Mouse (Mus musculus) testis, postnatal 10 days (tissue): ENCODE results near the gene Gm26727.
A peak's percentile ranks its signal among the peaks of the same experiment; 100 is the strongest.
"Not testable (repeated sequence)": the region's sequence is repeated elsewhere in the genome, so short reads cannot be mapped to it uniquely, and the experiment has no call there.

ENCODE experiments used
- DNase-seq: peaks from one replicate; pipeline ENCODE4 v3.0.0; 2021; ENCODE audit warnings: low spot score

Gm26727 gene

GRCm38 (mm10) chr2:67433081-67433480 is at the start of gene Gm26727:
Gm26727 (minus strand) TSS chr2:67433181.
- DNase-seq: no peak

GRCm38 (mm10) chr2:67481051-67481450 is 48.1 kb upstream of the Gm26727 start:
- no peak for DNase-seq

- peak; percentile 81 for DNase-seq
These were observed 44.8 kb upstream of the Gm26727 start for GRCm38 (mm10) chr2:67477753-67478152.

- not testable (repeated sequence) for DNase-seq
These were observed 37.0 kb upstream of the Gm26727 start for GRCm38 (mm10) chr2:67470030-67470429.

- DNase-seq: no peak
These were observed 34.1 kb upstream of the Gm26727 start for GRCm38 (mm10) chr2:67467036-67467435.

- DNase-seq: no peak
These were observed 27.9 kb upstream of the Gm26727 start for GRCm38 (mm10) chr2:67460857-67461256.

GRCm38 (mm10) chr2:67447206-67447605 is 14.2 kb upstream of the Gm26727 start:
- peak; percentile 43 for DNase-seq

- DNase-seq: no peak
These were observed 13.8 kb upstream of the Gm26727 start for GRCm38 (mm10) chr2:67446772-67447171.

GRCm38 (mm10) chr2:67445780-67446179 is 12.8 kb upstream of the Gm26727 start, which contains the start of gene Xirp2:
Xirp2 (plus strand) TSS chr2:67446002.
- DNase-seq: no peak

GRCm38 (mm10) chr2:67438309-67438708 is 5.3 kb upstream of the Gm26727 start:
- no peak for DNase-seq

- no peak for DNase-seq
These were observed 10.2 kb downstream of the Gm26727 start for GRCm38 (mm10) chr2:67422799-67423198.

- DNase-seq: no peak
These were observed 12.1 kb downstream of the Gm26727 start for GRCm38 (mm10) chr2:67420853-67421252.

- not testable (repeated sequence) for DNase-seq
These were observed 19.6 kb downstream of the Gm26727 start, which contains the start of gene Gm21830 for GRCm38 (mm10) chr2:67413425-67413824. Gm21830 (plus strand) TSS chr2:67413725.
